Mouse (Mus musculus): ENCODE measurements around the gene Igflr1.

Igflr1 gene

GRCm38 (mm10) chr7:30588676-30589434 is 23.6 kb downstream of the Igflr1 start, which contains the start of gene Kmt2b:
TSS of gene Kmt2b (minus strand) at chr7:30588726.
- DNase-seq = peak; percentile 94

GRCm38 (mm10) chr7:30589435-30590301 is 24.4 kb downstream of the Igflr1 start:
- peak; percentile 92 for DNase-seq

GRCm38 (mm10) chr7:30590927-30591604 is 25.8 kb downstream of the Igflr1 start:
- no peak for DNase-seq

GRCm38 (mm10) chr7:30591605-30591951 is 26.4 kb downstream of the Igflr1 start:
- no peak for DNase-seq

- no peak for DNase-seq
Measured at GRCm38 (mm10) chr7:30592772-30593423, 27.7 kb downstream of the Igflr1 start.

DNA sequence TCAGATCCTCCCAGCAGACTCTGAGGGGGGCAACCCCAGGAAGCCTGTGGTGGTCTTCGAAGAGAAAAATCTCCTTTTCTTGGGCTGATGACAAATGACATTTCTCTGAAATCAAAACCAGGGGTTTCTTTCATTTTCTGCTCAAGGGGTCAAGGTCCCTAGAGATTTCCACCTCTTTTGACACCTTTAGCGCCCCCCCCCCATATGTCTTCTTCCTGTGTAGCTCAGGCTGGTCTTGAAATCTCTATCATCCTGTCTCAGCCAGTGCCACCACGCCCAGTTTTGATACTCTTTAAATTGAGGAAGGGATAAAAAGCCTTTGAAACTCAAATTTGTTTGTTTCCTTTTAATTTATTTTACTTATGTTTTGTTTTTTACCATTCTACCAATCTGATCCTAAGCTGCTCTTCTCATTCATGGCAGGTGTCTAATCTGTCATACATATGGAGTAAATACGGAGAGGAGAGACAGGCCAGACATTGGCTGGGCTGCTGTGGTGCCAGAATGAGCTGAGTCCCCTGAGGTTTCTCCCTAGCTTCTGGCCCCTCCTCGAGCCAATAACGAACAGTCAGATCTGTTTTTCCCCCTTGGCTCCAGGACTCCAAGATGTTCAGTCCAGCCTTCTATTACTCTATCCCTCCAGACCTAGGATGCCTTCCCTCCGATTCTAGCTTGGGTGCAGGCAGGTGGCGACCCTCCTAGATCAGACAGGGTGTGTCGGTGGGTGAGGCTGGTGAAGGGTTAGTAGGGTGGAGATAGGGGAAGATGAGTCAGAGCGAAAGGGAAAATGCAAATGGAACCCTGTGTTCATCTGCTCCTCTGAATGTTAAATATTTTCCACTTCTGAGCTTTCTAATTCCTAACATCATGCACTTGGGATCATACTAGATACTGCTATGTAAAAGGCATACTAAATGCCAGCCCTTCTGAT is 28.6 kb downstream of the Igflr1 start:
- no peak for DNase-seq

DNA sequence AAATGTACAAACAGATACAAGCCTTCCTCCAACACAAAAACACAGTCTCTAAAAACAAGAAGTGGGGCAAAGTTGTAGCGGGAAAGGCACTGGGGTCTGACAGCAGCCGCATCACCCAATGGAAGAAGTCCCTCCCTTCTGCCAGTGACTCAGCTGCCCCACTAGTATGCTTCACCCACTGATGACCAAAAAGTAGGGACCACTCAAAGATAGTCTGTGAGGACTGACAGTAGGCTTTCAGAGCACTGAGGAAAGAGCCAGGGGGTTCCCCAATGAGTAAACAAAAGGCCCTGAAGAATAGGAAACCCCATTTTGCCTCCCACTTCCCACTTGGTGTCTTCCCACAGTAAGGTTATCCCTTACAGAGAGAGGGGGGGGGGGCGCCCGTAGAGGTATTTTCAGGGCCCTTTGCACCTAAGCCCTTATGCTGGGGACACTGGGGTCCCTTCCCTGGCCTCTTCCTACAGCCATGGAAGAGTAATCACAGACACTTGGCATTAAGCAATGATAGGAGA is 29.3 kb downstream of the Igflr1 start:
- no peak for DNase-seq

DNA sequence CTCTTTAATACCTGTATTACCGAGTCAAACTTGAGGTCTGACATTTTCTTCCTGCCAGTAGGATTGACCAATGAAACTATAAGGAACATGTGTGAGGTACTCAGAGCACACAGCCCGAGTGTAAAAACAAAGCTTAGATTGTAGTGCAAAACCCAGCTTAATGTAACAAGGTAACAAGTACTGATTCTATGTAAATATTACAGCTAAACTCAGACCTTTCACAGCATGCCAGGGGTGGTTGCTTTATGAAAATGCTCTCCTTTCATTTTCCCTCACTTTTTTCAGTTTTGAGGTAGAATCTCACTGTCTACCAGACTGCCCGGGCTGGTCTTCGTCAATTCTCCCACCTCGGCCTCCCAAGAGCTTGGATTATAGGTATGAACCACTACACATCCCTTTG is 30.9 kb downstream of the Igflr1 start:
- DNase-seq = no peak

DNA sequence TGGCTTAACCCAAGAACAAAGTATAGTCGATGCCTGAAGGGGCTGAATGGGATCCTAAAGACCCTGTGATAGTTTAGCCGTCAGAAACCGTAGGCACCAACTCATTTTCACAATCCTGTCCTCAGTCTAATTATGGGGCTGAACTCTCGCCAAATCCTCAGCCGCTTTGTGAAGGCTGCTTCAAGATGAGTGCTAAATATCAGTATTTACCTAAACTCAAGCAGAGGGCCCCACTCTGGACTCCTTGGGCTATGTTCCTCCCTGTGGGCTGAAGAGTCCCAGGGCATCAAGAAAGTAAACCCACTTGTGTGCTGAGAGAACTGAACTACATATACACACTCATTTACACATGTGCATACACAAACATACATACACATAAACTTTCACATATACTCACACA is 31.6 kb downstream of the Igflr1 start:
- peak; percentile 48 for DNase-seq

GRCm38 (mm10) chr7:30598786-30599185 is 33.6 kb downstream of the Igflr1 start, which contains the start of gene Zbtb32:
TSS of gene Zbtb32 (minus strand) at chr7:30598909.
- DNase-seq = no peak

- peak; percentile 95 for DNase-seq
Measured at GRCm38 (mm10) chr7:30599933-30600353, 34.7 kb downstream of the Igflr1 start.

DNA sequence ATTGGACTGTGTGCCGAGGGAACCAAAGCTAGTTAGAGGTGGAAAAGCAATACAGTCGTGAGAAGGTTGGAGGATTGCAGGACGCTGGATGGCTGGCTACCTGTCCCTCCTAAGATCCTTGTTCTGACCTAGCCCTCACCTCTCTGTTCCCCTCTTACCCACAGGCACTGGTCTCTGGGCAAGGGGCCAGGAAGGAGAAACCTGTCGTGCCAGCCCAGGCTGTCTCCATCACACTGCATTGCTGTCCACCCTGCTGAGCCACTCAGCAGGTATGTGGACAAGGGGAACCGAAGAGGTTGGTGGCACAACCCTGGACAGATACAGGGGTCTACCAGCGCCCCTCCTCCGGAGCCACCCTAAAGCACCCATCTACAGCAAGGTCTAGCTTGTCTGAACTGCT is 35.4 kb downstream of the Igflr1 start:
- peak; percentile 78 for DNase-seq

DNA sequence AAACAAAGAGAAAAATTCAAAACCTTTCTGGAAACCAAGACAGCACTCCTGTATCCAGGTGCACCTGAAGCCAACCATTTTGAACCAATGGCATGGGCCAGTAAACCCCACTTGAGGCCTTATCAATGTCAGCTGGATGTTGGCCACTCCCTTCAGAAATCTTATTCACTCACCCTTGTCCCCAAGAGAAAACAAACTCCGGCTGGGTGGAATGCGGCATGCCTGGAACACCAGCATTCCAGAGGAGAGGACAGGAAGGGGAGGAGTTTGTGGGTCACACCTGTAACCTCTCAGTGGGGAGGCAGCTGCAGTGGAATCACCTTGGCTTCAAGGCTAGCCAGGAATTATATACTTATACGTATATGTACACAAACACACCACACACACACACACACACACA is 37.4 kb downstream of the Igflr1 start:
- peak; percentile 72 for DNase-seq

DNA sequence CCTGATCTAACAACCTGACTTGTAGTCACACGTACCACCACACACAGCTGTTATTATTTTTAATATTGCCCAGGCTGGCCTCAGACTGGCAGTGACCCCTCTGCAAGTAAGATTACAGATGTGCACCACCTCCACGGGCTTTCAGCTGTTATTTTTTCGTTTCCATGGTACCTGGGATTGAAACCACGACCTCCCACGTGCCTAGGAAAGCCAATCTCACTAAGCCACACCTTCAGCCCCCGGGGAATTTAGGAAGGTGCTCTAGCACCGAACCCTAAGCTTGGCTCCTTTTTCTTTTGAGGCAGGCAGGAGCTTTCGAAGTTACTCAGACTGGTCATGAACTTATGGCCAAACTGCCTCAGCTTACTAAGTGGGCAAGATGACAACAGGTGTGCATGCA is 39.2 kb downstream of the Igflr1 start:
- no peak for DNase-seq

GRCm38 (mm10) chr7:30604944-30605343 is 39.7 kb downstream of the Igflr1 start:
- DNase-seq = no peak

DNA sequence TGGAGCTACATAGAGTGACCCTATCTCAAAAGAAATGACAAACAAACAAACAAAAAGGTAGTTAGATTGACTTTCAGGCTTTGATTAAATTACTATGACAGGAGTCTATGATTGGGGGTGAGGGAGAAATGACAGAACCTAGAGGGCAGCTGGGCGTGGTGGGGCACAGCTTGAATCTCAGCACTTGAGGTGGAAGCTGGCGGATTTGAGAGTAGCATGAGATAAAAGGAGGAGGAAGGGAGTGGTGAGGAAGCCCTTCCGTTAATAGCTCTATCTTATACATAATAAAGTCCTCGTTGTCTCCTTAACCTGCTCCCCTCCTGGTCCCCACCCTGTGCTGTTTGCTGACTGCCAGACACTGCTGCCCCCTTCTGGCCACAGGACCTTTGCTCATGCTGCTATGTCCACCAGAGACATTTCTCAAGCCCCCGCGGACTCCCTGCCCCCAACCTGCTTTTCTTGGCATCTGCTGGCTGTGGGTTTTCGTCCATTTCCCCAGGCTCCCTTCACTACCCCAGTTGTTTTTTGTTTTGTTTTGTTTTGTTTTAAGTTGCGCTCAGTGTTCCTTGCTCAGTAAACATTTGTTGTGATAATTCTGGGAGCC is 42.6 kb downstream of the Igflr1 start:
- peak; percentile 78 for DNase-seq

DNA sequence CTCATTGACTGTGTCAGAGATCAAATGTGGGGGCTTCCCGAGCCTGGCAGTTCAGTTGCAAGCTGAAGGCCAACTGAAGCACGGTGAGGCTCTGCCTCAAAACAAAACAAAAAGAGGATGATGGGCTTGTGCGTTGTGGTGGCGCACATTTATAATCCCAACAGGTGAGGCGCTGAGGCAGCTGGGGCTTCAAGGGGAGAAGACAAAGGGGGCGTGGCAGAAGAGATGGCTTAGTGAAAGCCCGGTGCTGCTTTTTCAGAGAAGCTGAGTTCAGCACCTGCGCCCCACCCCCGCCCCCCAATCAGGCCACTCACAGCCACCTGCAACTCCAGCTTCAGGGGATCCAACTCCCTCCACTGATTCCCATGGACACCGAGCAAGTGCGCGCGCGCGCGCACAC is 43.2 kb downstream of the Igflr1 start:
- no peak for DNase-seq

DNA sequence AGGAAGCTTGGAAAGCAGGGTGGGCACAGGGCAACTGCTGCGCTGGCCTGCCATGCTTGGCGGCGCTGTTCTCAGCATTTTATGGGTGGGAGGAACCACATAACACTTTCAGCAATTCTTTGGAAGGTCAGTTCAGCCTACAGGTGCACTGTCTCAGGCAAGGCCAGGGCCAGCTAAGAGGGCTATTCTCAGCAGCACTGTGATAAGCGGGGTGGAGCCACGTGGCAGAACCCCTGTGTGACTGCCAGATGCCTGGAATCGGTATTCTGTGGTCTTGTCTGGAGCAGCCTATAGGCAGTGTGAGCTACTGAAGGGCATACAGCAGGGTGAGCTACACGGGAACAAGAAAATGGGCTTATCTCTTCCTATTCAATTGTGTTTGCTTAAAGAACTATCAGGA is 44.8 kb downstream of the Igflr1 start:
- no peak for DNase-seq

DNA sequence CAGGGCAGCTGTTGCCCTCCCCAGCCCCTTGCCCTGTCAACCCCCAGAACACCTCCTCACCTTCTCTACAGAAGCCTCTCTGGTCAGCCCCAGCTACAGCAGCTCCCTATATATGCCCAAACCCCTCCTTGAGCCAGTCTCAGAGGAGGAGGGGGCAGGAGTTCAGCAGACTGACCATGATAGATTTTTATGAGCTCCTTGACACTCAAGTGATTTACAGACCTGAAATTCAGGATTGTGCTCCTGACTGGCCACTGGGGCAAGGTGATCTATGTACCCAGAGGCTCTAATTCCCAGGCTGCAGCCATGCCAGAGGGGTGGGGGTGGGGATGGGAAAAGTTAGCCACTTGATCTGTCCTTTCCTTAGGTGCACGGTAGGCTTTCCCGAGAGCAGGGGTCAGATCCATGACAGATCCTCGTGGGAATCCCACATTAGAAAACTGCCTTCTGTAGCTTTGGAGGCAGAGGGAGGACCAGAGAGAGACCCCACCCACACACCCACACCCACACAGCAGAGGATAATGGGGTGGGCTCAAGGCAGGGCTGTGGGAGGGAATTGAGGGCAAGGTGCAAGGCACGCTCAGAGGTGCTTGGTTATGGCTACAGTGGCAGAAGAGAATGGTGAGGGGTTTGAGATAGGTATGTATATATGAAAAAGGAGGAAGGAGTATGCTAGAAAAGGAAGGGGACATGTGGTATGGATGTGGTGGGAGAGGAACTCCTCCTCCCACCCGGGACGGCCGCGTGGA is 47.6 kb downstream of the Igflr1 start, which contains the start of gene Upk1a:
Gene Upk1a, minus strand, starts transcription at position 194 of the 749 bp plus-strand sequence.
- DNase-seq = no peak

DNA sequence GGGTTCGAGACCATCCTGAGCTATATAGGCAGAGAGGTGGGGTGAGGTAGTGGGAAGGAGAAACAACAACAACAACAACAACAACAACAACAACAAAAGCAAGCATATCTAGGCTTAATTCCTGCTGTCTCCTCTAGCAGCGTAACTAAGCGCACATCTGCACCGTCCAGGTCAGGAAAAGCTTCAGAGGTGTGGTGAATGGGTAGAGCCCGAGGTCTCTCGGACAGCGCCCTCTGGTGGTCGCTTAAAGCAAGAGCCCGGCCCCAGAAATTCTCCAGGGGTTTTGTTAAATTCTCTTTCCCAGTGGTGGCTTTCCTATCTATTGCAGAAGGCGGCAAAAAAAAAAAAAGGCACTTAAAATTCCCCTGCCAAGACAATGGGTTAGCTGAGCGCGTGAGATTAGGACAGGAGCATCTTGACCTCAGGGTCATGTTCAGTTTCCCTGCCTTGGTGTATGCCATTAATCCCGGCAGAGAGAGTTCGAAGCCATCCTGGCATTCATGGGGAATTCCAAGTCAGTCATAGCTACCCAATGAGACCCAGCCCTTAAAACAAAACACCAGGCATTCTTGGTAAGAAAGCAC is 48.4 kb downstream of the Igflr1 start:
- DNase-seq = peak; percentile 72
